Mouse (Mus musculus) myocyte (in vitro differentiated cells): Measurements from ENCODE around the gene Arhgap31.

ENCODE experiments used
- CEBPB ChIP-seq: IDR thresholded peaks from 2 replicates; pipeline ENCODE4 v1.6.1; 2011; ENCODE audit warnings: mild to moderate bottlenecking, moderate library complexity; ENCODE audit not compliant: poor library complexity, insufficient read depth, severe bottlenecking
- MAX ChIP-seq: IDR thresholded peaks from one replicate; pipeline ENCODE4 v1.6.1; 2011; ENCODE audit warnings: low read depth, mild to moderate bottlenecking, control low read depth
- MYOD1 ChIP-seq, 3 experiments: IDR thresholded peaks; one replicate each; pipeline ENCODE4 v1.6.1; 2011; ENCODE audit warnings: control low read depth in 2 of 3, low read depth in 2 of 3, mild to moderate bottlenecking in 2 of 3, moderate library complexity in 1 of 3; ENCODE audit not compliant: insufficient read length in 2 of 3, control insufficient read depth in 1 of 3
- MYOG ChIP-seq, 3 experiments: IDR thresholded peaks; one replicate each; pipeline ENCODE4 v1.6.1; 2011; ENCODE audit warnings: control low read depth in 2 of 3, low read depth in 2 of 3, mild to moderate bottlenecking in 2 of 3; ENCODE audit not compliant: insufficient read length in 2 of 3, control insufficient read depth in 1 of 3, insufficient read depth in 1 of 3
- POLR2A ChIP-seq: IDR thresholded peaks from one replicate; pipeline ENCODE4 v1.6.1; 2011; ENCODE audit warnings: low read depth, mild to moderate bottlenecking, control low read depth, moderate library complexity; ENCODE audit not compliant: insufficient read length
- POLR2AphosphoS2 ChIP-seq: IDR thresholded peaks from one replicate; pipeline ENCODE4 v1.6.1; 2011; ENCODE audit warnings: low read depth, control low read depth; ENCODE audit not compliant: insufficient read length
- TCF12 ChIP-seq: IDR thresholded peaks from one replicate; pipeline ENCODE4 v1.6.1; 2011; ENCODE audit warnings: mild to moderate bottlenecking, control low read depth; ENCODE audit not compliant: poor library complexity, insufficient read depth, severe bottlenecking
- USF1 ChIP-seq: IDR thresholded peaks from one replicate; pipeline ENCODE4 v1.6.1; 2011; ENCODE audit warnings: low read depth, mild to moderate bottlenecking, control low read depth, moderate library complexity

DNA sequence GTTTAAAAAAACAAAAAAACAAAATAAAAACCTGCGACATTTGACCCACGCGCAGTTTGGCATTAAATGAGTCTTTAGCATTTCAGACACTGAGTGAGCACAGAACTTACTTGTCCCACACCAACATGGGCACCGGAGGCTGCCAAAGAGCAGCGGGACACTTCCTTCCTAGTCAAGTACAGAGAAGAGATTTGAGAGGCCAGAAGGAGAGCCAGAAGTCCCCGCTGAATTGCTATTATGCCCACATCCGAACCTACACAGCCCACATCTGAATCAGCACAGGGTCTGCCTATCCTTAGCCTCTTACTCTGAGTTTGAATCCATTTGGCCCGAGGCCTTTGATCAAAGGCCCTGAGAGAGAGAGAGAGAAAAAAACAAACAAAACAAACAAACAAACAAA is 11.2 kb upstream of the Arhgap31 start:
- TF ChIP-seq USF1 (no peak), POLR2A (no peak), TCF12 (no peak), MYOD1 (IDR thresholded peaks at IDR 0.05; ENCODE audit: control insufficient read depth in 1 of 3, insufficient read length in 2 of 3, low read depth in 2 of 3) (no peak), MAX (no peak), POLR2AphosphoS2 (no peak), MYOG (IDR thresholded peaks at IDR 0.05; ENCODE audit: control insufficient read depth in 1 of 3, insufficient read depth in 1 of 3, insufficient read length in 2 of 3, low read depth in 2 of 3) (no peak), CEBPB (no peak)
